Mouse (Mus musculus): ENCODE measurements at regions not wholly inside any gene's neighbourhood (a gene's known extent, or its start where the extent isn't known, plus 50 kb on each side); places are given as distances from the start of the nearest gene placed in this dataset.

DNA sequence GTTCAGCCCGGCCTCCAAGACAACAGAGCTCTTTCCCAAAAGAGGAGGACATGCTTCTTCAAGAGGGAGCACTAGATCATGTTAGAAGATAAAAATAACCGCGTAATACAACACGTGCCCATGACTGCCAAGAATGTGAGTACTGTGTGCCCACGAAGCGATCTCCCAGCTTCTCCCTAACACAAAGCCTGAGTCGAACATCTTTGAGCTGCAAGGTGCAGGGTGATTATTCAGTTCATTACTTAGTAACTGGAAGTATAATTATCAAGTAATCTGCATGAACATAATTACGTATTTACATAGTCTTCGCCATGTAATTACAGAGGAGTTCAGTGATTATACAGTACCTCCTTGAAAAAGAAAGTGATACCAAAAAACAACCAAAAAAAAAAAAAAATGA, 269.7 kb downstream of the Efnb2 start:
- DNase-seq (ENCODE audit: low spot score in 2 of 2), result no peak

DNA sequence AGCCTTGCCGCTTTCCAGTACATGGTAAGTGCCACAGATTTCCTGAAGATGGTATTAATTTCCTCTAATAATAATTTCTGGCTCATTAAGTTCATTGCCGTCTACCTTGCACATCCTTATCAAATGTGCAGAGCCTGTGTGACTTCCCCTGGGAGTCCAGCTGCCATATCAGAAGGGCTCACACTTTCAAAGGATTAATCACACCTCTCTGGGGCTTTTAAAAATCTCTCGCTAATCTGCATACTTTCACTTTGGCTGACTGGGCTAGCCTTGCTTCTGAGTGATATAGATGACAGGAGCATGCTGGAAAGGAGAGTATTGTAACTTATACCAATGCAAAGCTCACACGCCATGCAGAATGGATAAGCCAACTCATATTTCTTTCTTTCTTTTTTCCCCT, 282.8 kb downstream of the Efnb2 start:
- no peak for DNase-seq (ENCODE audit: low spot score in 2 of 2)

DNA sequence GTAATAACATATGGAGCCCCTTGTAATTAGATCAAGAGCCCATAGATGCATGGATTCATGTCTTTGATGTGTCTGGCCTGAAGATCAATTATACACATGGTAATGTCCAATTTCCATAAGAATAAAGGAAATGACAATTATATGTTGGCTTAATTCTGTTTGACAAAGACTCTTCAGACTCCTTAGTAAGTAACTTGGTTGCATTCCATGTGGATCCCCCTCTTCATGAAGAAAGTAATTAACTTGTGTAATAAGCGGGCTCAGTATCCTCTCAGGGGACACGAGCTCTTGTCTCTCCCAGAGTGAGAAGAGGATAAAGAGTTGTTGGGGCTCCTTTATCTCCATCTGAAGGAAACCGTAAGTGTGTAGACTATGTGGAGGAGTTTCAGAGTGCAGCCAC, 284.3 kb downstream of the Efnb2 start:
- DNase-seq (ENCODE audit: low spot score in 2 of 2), result no peak

DNA sequence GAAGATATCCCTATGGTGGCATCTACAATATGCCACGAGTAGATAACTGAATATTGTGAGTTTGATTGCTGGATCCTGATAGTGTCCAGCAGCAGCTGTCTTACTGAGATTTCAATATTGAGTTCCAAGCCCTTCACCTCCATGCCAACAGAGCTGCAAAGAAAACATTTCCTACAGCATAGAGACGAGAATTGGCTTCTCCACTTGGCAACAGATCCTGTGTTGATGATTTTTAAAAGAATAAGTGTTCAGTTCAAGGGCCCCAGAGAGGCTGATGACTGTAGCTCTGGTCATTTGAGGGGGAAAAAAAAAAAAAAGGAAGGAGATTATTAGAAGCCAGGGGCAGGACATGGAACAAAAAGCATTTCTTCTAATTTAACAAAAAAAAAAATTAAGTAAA, 284.7 kb downstream of the Efnb2 start:
- no peak for DNase-seq (ENCODE audit: low spot score in 2 of 2)

DNA sequence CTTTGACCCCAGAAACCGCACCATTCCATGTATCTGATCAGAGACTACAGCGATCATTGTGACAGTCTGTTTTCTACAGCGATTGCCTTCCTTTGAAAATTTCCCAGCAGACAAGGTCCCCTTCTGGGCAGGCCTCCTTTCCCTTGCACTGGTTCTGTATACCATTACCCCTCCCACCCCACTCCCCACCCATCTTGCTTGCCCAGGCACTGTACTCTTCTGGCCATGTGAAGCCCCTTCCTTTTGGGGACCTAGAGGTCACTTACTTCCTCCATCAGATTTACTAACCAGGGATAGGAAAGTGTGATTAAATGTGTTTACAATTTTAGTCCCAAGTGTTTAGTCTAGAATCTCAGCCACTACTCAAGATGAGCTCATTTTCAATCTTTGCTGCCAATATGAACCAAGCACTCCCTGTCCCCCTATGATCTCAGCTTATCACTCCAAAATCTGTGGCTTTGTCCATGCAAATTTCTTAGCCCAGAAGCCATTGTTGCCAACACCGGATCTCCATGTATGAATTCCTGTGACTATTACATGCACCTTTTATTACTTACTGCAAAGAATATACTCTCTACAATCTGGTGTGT, 293.7 kb downstream of the Efnb2 start:
- DNase-seq (ENCODE audit: low spot score in 2 of 2), result no peak

DNA sequence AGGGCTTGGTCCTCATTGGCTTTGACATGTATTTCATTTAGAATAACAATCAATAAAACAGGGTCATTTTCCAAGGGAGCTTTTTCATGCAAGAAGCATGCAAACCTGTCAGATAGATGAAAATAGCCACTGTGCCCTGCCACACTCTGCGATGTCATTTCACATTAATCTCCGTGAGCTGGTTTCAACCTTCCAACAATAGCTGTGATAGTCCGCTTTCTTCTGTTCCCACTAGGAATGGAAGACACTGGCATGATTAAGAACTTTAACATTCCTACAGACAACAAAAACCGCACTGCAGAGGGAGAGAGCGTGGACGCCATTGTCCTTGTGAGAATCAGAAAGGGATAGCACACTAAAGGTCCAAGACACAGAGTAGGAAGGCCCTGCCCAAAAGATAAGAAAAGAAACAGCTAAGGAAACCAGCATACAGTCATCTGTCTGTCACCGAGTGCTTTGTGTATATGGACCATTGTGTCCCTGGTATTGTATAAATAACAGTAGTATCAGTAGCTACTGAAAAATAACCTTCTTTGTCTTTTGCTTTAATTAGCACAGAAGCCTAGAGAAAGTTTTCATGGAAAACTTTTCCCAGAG, 299.0 kb downstream of the Efnb2 start:
- no peak for DNase-seq (ENCODE audit: low spot score in 2 of 2)

DNA sequence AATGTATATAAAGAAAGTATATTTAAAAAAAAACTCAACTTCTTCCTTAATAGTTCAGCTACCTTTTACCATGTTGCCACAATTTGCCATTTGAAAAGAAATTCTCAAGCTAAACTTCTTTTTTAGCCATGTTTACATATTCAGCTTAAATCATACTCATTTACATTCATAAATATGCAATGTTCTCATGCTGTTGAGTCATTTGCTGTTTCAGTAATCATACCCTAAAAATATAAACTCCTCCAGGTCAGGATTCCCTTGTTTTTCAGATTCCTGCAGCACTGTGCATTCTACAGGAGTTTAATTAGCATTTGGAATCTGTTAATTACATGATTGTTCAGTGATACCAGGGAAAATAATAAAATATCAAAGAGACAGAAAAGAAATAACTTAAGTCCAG, 300.5 kb downstream of the Efnb2 start:
- DNase-seq (ENCODE audit: low spot score in 2 of 2), result no peak

DNA sequence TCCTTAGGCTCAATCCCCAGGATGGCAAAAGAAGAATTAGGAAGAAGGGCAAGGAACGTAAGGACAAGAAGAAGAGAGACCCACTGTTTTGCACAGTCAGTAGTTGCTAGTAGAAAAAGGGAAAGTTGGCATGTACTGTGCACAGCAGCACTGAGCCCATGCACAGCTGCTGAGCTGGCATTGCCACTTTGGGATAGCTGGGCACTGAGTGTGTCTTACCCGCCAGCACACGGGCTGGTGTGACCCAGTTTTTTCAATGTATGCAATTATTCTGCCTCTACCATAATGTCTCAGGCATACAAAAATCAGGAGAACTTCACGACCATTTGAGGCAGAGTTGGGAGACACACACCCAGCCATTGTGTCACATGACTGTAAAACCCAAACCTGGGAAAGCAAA, 306.1 kb downstream of the Efnb2 start:
- DNase-seq (ENCODE audit: low spot score in 2 of 2), result no peak

DNA sequence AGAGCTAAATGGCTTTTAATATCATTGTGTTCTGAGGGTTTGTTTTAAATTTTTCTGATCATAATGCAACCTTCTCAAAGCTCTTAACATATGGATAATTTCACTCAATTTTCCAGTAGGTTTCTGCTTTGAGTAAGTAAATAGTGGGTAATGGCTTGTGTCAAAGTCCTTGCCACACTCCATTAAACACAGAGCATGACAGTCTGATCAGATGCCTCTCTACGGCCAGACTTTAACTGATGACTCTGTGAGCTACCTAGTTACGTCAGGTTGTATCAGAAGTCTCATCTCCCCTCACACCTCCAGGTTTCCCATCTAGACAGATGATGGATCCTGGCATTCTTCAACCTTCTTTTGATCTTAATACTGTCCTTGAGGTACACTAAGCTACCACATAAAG, 316.4 kb downstream of the Efnb2 start:
- DNase-seq (ENCODE audit: low spot score in 2 of 2), result no peak

DNA sequence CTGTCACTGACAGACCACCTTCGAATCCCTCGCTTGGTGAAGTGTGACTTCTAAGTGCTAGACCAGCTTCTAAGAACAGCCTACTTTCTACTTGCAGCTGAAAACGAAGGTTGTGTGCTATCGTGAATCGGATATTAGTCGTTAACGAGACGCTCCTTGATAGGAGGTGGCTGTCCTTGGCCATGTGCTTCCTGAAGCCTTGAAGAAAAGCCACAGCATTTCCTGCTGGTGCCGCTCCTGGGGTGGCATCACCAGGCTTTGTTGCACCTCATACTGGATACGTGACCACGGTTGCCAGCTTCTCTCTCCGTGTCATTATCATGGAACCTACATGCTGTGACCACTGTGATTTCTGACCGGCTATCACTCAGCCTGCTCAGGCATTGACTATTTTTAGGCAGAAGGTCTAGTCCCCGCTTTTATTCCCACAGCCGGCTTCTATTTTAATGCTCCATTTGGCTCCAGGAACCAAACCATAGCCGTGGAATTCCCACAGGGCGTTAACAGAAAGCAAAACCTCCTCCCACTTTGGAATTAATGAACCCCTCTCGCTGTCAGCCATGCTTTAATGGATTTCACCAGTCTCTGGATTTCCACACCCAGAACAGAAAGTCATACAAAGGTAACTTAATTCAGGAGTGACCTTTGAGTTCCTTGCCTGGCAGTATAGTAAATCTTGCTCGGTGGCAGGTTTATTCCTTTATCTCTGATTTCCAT, 325.6 kb downstream of the Efnb2 start:
- no peak for DNase-seq (ENCODE audit: low spot score in 2 of 2)

DNA sequence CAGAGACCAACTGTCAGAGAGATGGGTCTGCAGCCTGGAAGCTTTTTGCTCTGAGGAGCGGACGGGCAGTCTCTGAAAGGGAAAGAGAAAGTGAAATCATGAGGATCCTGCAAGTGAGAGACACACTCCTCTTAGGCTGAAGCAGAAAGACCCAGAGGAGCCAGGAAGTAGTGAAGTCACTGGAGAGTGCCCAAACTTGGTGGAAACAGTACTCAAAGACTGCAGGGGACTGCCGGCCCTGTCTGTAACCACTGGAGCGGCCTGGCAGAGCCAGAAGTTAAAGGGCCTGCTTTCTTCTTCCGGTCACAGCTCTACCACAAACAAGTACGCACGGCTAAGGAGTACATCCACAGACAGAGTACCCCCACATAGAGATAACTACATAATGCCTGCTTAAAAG, 326.5 kb downstream of the Efnb2 start:
- DNase-seq (ENCODE audit: low spot score in 2 of 2), result no peak

DNA sequence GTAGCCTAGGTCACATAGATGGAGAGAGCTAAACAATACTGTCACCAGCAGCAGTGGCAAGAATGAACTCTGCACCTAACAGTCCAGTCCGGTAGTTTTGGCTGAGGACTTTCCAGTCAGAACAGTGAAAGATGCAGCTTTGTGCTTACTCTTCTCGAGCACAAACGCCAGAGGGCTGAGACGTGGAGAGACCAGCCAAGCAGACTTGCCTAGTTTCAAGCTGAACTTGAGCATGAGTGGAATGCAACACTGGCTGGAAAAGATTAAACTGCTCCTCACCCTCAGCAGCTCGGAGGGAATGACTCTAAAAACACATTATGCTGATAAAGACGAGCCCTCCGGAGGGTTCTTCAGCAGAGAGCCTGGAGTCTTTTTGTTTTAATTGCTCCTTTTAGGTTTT, 329.8 kb downstream of the Efnb2 start:
- DNase-seq (ENCODE audit: low spot score in 2 of 2), result peak in 1 of 2 experiments; percentile 34

DNA sequence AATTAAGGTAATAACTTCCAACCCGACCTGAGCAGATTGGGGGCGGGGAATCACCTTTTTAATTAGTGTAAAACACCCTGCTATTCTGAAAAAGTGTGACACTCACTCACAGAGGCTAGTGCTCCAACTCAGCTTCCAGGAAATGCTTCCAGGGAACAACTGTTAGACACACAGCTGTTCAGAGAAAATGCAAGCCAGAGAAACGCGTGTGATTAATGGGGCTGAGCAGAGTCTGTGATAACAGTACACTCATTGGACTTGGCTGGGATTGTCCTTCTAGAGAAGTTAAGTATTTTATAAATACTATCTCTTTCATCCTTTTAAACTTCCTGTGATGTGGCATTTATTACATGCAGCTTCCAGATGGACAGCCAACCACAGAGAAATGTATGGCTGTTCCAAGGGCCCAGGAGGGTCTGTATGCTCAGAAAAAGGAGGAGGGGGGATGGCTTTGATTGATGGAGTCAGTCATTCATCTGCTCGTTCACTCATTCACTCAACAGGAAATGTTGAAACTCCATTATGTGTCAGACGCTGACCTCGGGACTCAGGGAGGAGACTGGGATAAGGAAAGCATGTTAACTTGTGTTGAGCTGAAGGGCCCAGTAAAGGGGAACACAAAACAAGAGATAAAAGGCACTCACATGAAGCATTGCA, 332.9 kb downstream of the Efnb2 start:
- DNase-seq (ENCODE audit: low spot score in 2 of 2), result peak in 1 of 2 experiments; percentile 26

DNA sequence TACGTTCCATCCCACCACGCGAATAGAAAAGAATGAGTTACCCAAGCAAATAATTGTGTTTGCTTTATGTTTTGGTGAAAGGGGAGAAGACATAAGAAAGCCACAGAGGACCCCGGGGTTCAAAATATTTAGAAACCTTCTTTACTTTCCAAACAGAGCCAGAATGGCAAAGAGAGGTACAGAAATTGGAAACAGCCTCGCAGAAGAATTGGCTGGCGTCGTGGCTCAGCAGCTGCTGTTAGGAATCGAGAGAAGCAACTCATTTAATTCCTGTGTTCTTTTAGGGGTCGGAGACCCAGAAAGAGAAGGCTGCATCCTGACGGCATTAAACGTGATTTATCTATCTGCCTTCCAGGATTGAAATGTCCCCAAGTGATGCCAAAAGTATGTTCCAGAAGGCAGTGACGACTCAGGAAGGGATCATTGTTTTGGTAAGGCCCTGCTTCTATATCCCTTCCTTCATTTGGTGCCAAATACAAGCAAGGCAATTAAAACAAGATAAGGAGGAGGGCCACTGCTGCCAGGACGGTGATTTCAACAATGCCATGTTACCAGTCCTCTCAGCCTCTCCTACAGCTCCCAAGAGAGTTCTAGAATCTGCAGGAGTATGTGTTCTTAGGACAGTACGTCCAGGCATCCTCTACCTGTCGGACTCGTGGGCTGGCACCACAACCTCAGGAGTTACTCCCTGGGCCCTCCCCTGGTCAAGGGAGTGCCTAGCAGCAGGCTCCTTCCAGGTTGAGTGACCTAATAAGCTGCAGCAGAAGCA, 334.8 kb downstream of the Efnb2 start:
- no peak for DNase-seq (ENCODE audit: low spot score in 2 of 2)

DNA sequence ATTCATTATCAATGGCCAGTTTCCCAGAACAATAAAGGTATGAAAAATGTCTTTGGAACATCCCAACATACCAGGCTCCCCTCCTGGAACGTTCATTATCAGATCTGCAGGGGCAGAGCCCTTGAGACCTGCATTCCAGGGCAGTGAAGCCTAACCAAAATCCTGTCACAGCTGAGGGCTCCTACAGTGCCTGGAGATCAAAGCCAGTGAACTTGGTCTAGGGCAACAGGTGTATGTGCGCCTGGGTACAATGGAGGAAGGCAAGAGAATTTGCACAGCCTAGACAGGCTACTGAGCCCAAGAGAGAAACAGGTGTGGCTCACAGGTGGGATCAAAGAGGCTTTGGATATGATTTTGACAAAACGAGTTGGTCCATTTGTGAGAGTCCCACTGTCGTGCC, 335.6 kb downstream of the Efnb2 start:
- no peak for DNase-seq (ENCODE audit: low spot score in 2 of 2)

DNA sequence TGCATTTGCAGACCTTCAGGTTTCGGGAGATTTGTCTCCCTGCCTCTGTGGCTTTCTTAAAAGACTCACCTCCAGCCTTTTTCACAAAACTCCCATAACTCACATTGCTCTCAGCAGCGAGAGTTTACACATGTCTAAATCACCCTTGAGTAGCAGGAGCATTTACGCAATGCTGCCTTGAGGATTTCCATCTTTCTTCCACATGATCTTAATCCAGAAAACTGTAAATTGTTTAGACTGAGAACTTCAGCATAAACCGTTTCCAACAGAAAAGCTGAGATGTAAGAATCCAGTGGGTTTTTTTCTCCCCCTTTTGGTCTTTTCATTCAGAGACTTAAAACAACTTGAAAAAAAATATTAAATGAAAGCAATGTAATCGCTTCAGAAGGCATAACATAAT, 336.5 kb downstream of the Efnb2 start:
- no peak for DNase-seq (ENCODE audit: low spot score in 2 of 2)

DNA sequence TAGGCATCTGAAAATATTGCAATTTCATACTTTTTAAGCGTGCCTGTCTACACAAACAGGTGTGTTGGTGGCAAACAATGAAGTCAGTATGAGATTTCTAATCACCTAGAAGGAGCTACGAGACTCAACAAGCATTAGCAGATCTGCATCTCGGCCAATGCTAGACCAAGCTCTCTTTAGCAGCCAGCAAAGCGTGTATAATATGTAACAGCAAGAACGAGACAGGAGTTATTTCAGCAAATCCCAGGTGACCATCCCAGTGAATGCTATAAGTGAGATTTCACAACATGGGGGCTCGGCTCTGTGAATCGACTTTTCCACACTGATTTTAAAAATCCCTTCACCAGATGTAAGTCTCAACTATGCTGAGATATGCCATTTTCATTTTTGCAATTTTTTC, 352.8 kb downstream of the Efnb2 start:
- no peak for DNase-seq (ENCODE audit: low spot score in 2 of 2)

DNA sequence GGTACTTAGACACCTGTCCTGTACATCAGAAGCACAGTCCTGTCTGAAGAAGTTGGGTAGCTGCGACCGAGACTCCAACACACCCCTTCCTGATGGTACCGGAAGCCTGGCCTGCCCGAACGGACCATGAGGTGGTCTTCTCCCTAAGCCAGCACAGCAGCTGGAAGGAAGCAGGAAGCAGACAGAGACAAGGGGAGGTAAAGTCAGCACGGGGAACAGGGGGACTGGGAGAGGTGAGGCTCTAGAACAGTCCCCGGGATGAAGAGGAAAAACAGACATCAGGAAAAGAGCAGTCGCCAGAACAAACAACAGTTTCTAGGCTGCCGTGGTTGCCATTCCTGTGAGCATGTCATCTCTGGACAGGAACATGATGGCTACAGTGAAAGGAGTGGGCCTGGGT, 353.6 kb downstream of the Efnb2 start:
- DNase-seq (ENCODE audit: low spot score in 2 of 2), result no peak

DNA sequence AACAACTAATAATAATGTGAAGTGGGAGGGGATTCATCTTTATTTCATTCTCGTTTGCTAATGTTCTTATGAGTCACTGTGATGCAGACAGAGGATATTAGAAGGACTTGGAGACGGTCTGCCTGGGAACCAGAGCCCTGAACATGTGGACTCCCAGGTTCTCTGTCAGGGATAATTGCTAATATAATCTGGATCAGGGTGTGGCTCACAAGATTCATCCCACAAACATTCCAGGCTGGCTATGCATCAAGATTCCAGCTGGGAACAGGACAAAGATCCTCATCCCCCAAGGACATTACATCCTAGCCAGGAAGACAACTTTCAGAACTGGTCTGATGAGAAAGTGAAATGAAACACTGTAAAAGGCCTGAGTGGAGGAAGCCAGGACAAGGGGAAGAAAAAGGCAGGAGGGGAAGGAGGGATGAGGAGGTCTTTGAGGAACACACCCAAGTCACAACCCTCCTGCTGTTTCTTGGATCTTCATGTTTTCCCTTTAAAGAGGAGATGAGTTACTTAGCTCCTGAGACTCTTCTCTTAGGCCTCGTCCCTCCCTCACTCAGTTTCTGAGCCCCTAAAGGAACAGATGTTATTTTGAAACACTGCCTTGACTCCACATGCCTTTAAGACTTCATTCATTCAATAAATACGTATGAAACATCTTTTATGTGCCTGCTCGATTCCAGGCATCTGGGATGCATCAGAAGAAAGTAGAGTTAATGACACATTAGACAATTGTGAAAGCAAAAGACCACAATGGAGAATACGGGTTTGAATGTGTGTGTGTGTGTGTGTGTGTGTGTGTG, 360.9 kb downstream of the Efnb2 start:
- no peak for DNase-seq (ENCODE audit: low spot score in 2 of 2)

DNA sequence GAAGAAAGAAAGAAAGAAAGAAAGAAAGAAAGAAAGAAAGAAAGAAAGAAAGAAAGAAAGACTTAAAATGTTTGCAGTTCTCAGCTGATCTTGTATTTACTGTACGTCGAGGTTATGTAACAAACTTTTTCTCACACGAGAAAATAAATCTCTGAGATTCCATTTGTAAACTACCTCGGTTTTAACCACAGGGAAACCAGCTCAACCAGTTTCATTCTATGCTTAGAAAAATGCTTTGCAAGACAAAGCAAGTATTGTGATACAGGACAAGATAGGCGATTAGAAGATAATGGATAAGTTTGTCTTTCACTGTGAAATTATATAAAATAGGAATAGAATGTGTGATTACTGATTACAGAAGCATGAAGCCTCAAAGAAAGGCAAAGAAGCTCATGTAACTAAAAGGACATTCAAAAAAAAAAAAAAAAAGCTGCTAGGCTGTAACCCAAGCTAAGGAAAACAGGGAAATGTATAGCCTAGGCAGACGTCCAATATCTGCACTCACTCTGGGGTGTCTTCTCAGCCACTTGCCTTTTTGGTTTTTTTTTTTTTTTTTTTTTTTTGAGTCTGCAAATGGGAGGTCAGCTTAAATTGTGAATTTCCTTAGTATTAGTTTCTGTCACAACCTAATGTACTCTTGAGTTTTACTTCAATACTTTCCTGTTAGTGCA, 368.3 kb downstream of the Efnb2 start:
- DNase-seq (ENCODE audit: low spot score in 2 of 2), result no peak

DNA sequence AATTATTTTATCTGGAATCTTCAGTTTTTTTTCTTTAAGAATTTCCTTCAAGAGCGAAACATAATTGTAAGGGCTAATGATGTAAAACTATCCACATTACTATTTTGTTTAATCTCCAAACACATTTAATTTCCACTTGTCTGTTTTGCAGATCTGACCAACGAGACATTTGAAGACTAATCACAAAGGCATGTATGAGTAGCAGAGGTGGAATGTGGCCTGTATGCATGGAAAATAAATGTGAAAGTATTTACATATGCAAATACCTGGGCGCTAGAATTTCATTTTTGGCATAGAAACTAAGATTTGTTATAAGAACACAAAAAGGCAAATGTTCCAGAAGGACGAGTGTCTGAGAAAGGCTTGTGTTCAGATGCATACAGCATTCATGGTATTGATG, 375.2 kb downstream of the Efnb2 start:
- DNase-seq (ENCODE audit: low spot score in 2 of 2), result no peak
